Mouse (Mus musculus): ENCODE data around the gene Stoml2. TPM values are rescaled to one million over a fixed set of nuclear protein-coding genes. Genes with fewer than 3 reads are reported as not detected.
A peak's percentile ranks its signal among the peaks of the same experiment; 100 is the strongest.

Gene Stoml2
- polyA plus RNA-seq (2015; fragmentation: Nextera tagmentation; extraction: Ambion mirVana) = 263 and 272 TPM in 2 replicates

GRCm38 (mm10) chr4:43031237-43031995 is at the start of gene Stoml2:
TSS of gene Stoml2 (minus strand) at chr4:43031710.
- H3K27me3 ChIP-seq (ENCODE audit: control insufficient read depth, insufficient read depth, low read length) = no peaks in the 10 kb centered on the region
- H3K4me2 ChIP-seq (ENCODE audit: low read depth, low read length) = peak within 1 kb of the TSS; percentile 84
- peak within 1 kb of the TSS; percentile 87 for H3K27ac ChIP-seq (ENCODE audit: low read length)
- peak within 1 kb of the TSS; percentile 81 for H3K4me3 ChIP-seq (replicated peaks; ENCODE audit: low read length)
- peaks cover 29% of the 10 kb centered on the region for H3K36me3 ChIP-seq (ENCODE audit: control insufficient read depth, insufficient read depth, low read length)
- ATAC-seq (ENCODE audit: insufficient read depth, low FRiP score) = peak; percentile 96
- no peaks in the 10 kb centered on the region for H3K9me3 ChIP-seq (replicated peaks; ENCODE audit: control insufficient read depth, low read length)
- H3K9ac ChIP-seq (ENCODE audit: low read length) = peak within 1 kb of the TSS; percentile 96
- under 1% methylated on average over 38 of the region's 38 CpGs for WGBS
- peaks cover 13% of the 10 kb centered on the region for H3K4me1 ChIP-seq (ENCODE audit: control insufficient read depth, insufficient read depth, low read length)

- Histone ChIP-seq H3K27me3 (ENCODE audit: control insufficient read depth, insufficient read depth, low read length) (no peaks in the 10 kb centered on the region), H3K9ac (ENCODE audit: low read length) (no peak overlapping the region), H3K36me3 (ENCODE audit: control insufficient read depth, insufficient read depth, low read length) (no peaks in the 10 kb centered on the region), H3K9me3 (replicated peaks; ENCODE audit: control insufficient read depth, low read length) (no peaks in the 10 kb centered on the region), H3K27ac (ENCODE audit: low read length) (no peak overlapping the region), H3K4me3 (replicated peaks; ENCODE audit: low read length) (no peak overlapping the region), H3K4me1 (ENCODE audit: control insufficient read depth, insufficient read depth, low read length) (no peaks in the 10 kb centered on the region), H3K4me2 (ENCODE audit: low read depth, low read length) (no peak overlapping the region)
- no peak for ATAC-seq (ENCODE audit: insufficient read depth, low FRiP score)
- WGBS = 50% methylated on average over 7 of the region's 7 CpGs
These were observed 46.7 kb upstream of the Stoml2 start for GRCm38 (mm10) chr4:43078071-43078718.

- no peak overlapping the region for H3K9ac ChIP-seq (ENCODE audit: low read length)
- ATAC-seq (ENCODE audit: insufficient read depth, low FRiP score) = no peak
- no peaks in the 10 kb centered on the region for H3K36me3 ChIP-seq (ENCODE audit: control insufficient read depth, insufficient read depth, low read length)
These were observed 43.4 kb upstream of the Stoml2 start for GRCm38 (mm10) chr4:43074923-43075322.

GRCm38 (mm10) chr4:43065471-43065870 is 34.0 kb upstream of the Stoml2 start:
- no peak for ATAC-seq (ENCODE audit: insufficient read depth, low FRiP score)
- Histone ChIP-seq H3K4me3 (replicated peaks; ENCODE audit: low read length) (no peak overlapping the region), H3K9ac (ENCODE audit: low read length) (no peak overlapping the region), H3K36me3 (ENCODE audit: control insufficient read depth, insufficient read depth, low read length) (no peaks in the 10 kb centered on the region), H3K27ac (ENCODE audit: low read length) (no peak overlapping the region), H3K4me1 (ENCODE audit: control insufficient read depth, insufficient read depth, low read length) (0 out of 2 replicates have a peak, but pooled peaks cover 2% of the 10 kb centered on the region), H3K9me3 (replicated peaks; ENCODE audit: control insufficient read depth, low read length) (no peaks in the 10 kb centered on the region), H3K27me3 (ENCODE audit: control insufficient read depth, insufficient read depth, low read length) (no peaks in the 10 kb centered on the region), H3K4me2 (ENCODE audit: low read depth, low read length) (no peak overlapping the region)
- WGBS = 91% methylated on average over 4 of the region's 4 CpGs

More at GRCm38 (mm10) chr4:43074923-43075322, 43.4 kb upstream of the Stoml2 start:
- no peak overlapping the region for H3K4me2 ChIP-seq (ENCODE audit: low read depth, low read length)
- H3K27me3 ChIP-seq (ENCODE audit: control insufficient read depth, insufficient read depth, low read length) = no peaks in the 10 kb centered on the region
- no peaks in the 10 kb centered on the region for H3K4me1 ChIP-seq (ENCODE audit: control insufficient read depth, insufficient read depth, low read length)
- H3K27ac ChIP-seq (ENCODE audit: low read length) = no peak overlapping the region
- no peak overlapping the region for H3K4me3 ChIP-seq (replicated peaks; ENCODE audit: low read length)
- no peaks in the 10 kb centered on the region for H3K9me3 ChIP-seq (replicated peaks; ENCODE audit: control insufficient read depth, low read length)

GRCm38 (mm10) chr4:43060286-43060685 is 28.8 kb upstream of the Stoml2 start:
- WGBS = 35% methylated on average over 3 of the region's 3 CpGs
- H3K4me2 ChIP-seq (ENCODE audit: low read depth, low read length) = peak overlapping the region; percentile 73; the same call in 1 of the 2 replicates
- H3K9me3 ChIP-seq (replicated peaks; ENCODE audit: control insufficient read depth, low read length) = no peaks in the 10 kb centered on the region
- no peaks in the 10 kb centered on the region for H3K36me3 ChIP-seq (ENCODE audit: control insufficient read depth, insufficient read depth, low read length)
- H3K9ac ChIP-seq (ENCODE audit: low read length) = no peak overlapping the region
- ATAC-seq (ENCODE audit: insufficient read depth, low FRiP score) = no peak
- no peaks in the 10 kb centered on the region for H3K4me1 ChIP-seq (ENCODE audit: control insufficient read depth, insufficient read depth, low read length)
- H3K27ac ChIP-seq (ENCODE audit: low read length) = no peak overlapping the region
- no peak overlapping the region for H3K4me3 ChIP-seq (replicated peaks; ENCODE audit: low read length)
- H3K27me3 ChIP-seq (ENCODE audit: control insufficient read depth, insufficient read depth, low read length) = no peaks in the 10 kb centered on the region

- Histone ChIP-seq H3K9ac (ENCODE audit: low read length) (no peak overlapping the region), H3K27ac (ENCODE audit: low read length) (no peak overlapping the region), H3K4me3 (replicated peaks; ENCODE audit: low read length) (peak overlapping the region; percentile 66), H3K4me1 (ENCODE audit: control insufficient read depth, insufficient read depth, low read length) (no peaks in the 10 kb centered on the region), H3K27me3 (ENCODE audit: control insufficient read depth, insufficient read depth, low read length) (no peaks in the 10 kb centered on the region), H3K36me3 (ENCODE audit: control insufficient read depth, insufficient read depth, low read length) (no peaks in the 10 kb centered on the region), H3K4me2 (ENCODE audit: low read depth, low read length) (peak overlapping the region; percentile 73), H3K9me3 (replicated peaks; ENCODE audit: control insufficient read depth, low read length) (no peaks in the 10 kb centered on the region)
- 28% methylated on average over 3 of the region's 3 CpGs for WGBS
- ATAC-seq (ENCODE audit: insufficient read depth, low FRiP score) = no peak
These were observed 28.2 kb upstream of the Stoml2 start for GRCm38 (mm10) chr4:43059697-43060096.

GRCm38 (mm10) chr4:43058753-43059654 is 27.5 kb upstream of the Stoml2 start, which contains the start of gene Unc13b:
TSS of gene Unc13b (plus strand) at chr4:43058953.
- Histone ChIP-seq H3K27me3 (ENCODE audit: control insufficient read depth, insufficient read depth, low read length) (no peaks in the 10 kb centered on the region), H3K27ac (ENCODE audit: low read length) (peak within 1 kb of the TSS; percentile 85), H3K9me3 (replicated peaks; ENCODE audit: control insufficient read depth, low read length) (no peaks in the 10 kb centered on the region), H3K4me3 (replicated peaks; ENCODE audit: low read length) (peak within 1 kb of the TSS; percentile 66), H3K9ac (ENCODE audit: low read length) (peak within 1 kb of the TSS; percentile 72), H3K36me3 (ENCODE audit: control insufficient read depth, insufficient read depth, low read length) (no peaks in the 10 kb centered on the region), H3K4me2 (ENCODE audit: low read depth, low read length) (peak within 1 kb of the TSS; percentile 73), H3K4me1 (ENCODE audit: control insufficient read depth, insufficient read depth, low read length) (no peaks in the 10 kb centered on the region)
- ATAC-seq (ENCODE audit: insufficient read depth, low FRiP score) = peak; percentile 98
- WGBS = under 1% methylated on average over 88 of the region's 90 CpGs

GRCm38 (mm10) chr4:43058392-43058752 is 26.9 kb upstream of the Stoml2 start:
- 21% methylated on average over 8 of the region's 8 CpGs for WGBS

More at GRCm38 (mm10) chr4:43058392-43058752, 26.9 kb upstream of the Stoml2 start:
- Histone ChIP-seq H3K27ac (ENCODE audit: low read length) (no peak overlapping the region), H3K4me3 (replicated peaks; ENCODE audit: low read length) (peak overlapping the region; percentile 66), H3K4me1 (ENCODE audit: control insufficient read depth, insufficient read depth, low read length) (no peaks in the 10 kb centered on the region), H3K9me3 (replicated peaks; ENCODE audit: control insufficient read depth, low read length) (no peaks in the 10 kb centered on the region), H3K9ac (ENCODE audit: low read length) (no peak overlapping the region), H3K27me3 (ENCODE audit: control insufficient read depth, insufficient read depth, low read length) (no peaks in the 10 kb centered on the region), H3K4me2 (ENCODE audit: low read depth, low read length) (peak overlapping the region; percentile 73), H3K36me3 (ENCODE audit: control insufficient read depth, insufficient read depth, low read length) (no peaks in the 10 kb centered on the region)
- no peak for ATAC-seq (ENCODE audit: insufficient read depth, low FRiP score)

All from stomach, embryonic 16.5 days (tissue).